9 mouse cellular contexts compared by ENCODE assay signal in genomic region chr10:5790657-5791056, GRCm38 (mm10). TPM values are rescaled to one million over a fixed set of nuclear protein-coding genes. Genes with fewer than 3 reads are reported as not detected.
DNase-seq lines count a peak whose midpoint lies in the region; ATAC-seq and TF ChIP-seq lines count a peak whose summit lies in the region.
"Had no signal": no experiment of that assay in that cellular context is flagged by ENCODE, and none has a peak within 500 bp of the region (broad histone marks: within the 10 kb centered on the region; RNA-seq: fewer than 3 reads in every experiment).

No protein-coding gene starts in this region.

- DNase-seq in cerebellum, adult 18-20 months, result peak; percentile 55 to 64
- DNase-seq in cerebellum, adult 11-12 months, result no peak
- peak; percentile 31 for DNase-seq in neural tube, embryonic 10.5 days (ENCODE audit: extremely low spot score, low spot score)
- DNase-seq in hindbrain, postnatal 0 days (ENCODE audit: low spot score), result peak; percentile 76
- peak; percentile 81 for DNase-seq in lung, embryonic 14.5 days
- DNase-seq in right cerebral cortex, postnatal 25 days, result peak; percentile 47

- H3K36me3 ChIP-seq in neural tube, embryonic 15.5 days, result no peaks in the 10 kb centered on the region
- no peaks in the 10 kb centered on the region for H3K36me3 ChIP-seq in hindbrain, postnatal 0 days (ENCODE audit: insufficient read depth, low read length)
- no peaks in the 10 kb centered on the region for H3K36me3 ChIP-seq in lung, embryonic 14.5 days (ENCODE audit: insufficient read depth)

- WGBS in neural tube, embryonic 15.5 days, result 23% methylated on average over 12 of the region's 12 CpGs
- 19% methylated on average over 12 of the region's 12 CpGs for WGBS in hindbrain, postnatal 0 days
- WGBS in lung, embryonic 14.5 days, result 16% methylated on average over 12 of the region's 12 CpGs

- peak; percentile 80 for TF ChIP-seq CTCF in hindbrain, postnatal 0 days (IDR thresholded peaks at IDR 0.05; ENCODE audit: low read depth)
- peak; percentile 77 for TF ChIP-seq CTCF in lung, embryonic 14.5 days (IDR thresholded peaks at IDR 0.05; ENCODE audit: low read depth)

- no peak overlapping the region for H3K27ac ChIP-seq in neural tube, embryonic 15.5 days (replicated peaks)
- no peak overlapping the region for H3K27ac ChIP-seq in hindbrain, postnatal 0 days
- H3K27ac ChIP-seq in lung, embryonic 14.5 days (ENCODE audit: low read depth), result no peak overlapping the region

- H3K9me3 ChIP-seq in neural tube, embryonic 15.5 days (replicated peaks), result no peaks in the 10 kb centered on the region
- no peaks in the 10 kb centered on the region for H3K9me3 ChIP-seq in hindbrain, postnatal 0 days (ENCODE audit: low read length)
- no peaks in the 10 kb centered on the region for H3K9me3 ChIP-seq in lung, embryonic 14.5 days (ENCODE audit: low read depth, low read length)
- H3K9me3 ChIP-seq: megakaryocyte, embryonic 14.5 days had no signal

- H3K9ac ChIP-seq in neural tube, embryonic 15.5 days (replicated peaks), result no peak overlapping the region
- H3K9ac ChIP-seq in hindbrain, postnatal 0 days (replicated peaks; ENCODE audit: low read length), result no peak overlapping the region
- no peak overlapping the region for H3K9ac ChIP-seq in lung, embryonic 14.5 days

- H3K4me2 ChIP-seq in neural tube, embryonic 15.5 days, result no peak overlapping the region
- H3K4me2 ChIP-seq in hindbrain, postnatal 0 days (ENCODE audit: low read depth, low read length), result no peak overlapping the region
- no peak overlapping the region for H3K4me2 ChIP-seq in lung, embryonic 14.5 days

- H3K4me3 ChIP-seq in neural tube, embryonic 15.5 days (replicated peaks), result no peak overlapping the region
- no peak overlapping the region for H3K4me3 ChIP-seq in hindbrain, postnatal 0 days (ENCODE audit: low read length)
- no peak overlapping the region for H3K4me3 ChIP-seq in lung, embryonic 14.5 days (ENCODE audit: low read depth, low read length)
- H3K4me3 ChIP-seq: megakaryocyte, embryonic 14.5 days had no signal

- H3K4me1 ChIP-seq in neural tube, embryonic 15.5 days, result no peaks in the 10 kb centered on the region
- no peaks in the 10 kb centered on the region for H3K4me1 ChIP-seq in hindbrain, postnatal 0 days (ENCODE audit: insufficient read depth, low read length)
- H3K4me1 ChIP-seq in lung, embryonic 14.5 days (ENCODE audit: insufficient read depth), result no peaks in the 10 kb centered on the region

- ATAC-seq in neural tube, embryonic 15.5 days (ENCODE audit: low FRiP score), result no peak; the same call in 1 of the 2 replicates
- ATAC-seq in common myeloid progenitor, adult 5-6 weeks (replicated peaks; ENCODE audit: low read depth, poor library complexity, severe bottlenecking), result peak; percentile 62; the same call in 1 of the 2 replicates
- ATAC-seq in hindbrain, postnatal 0 days, result peak; percentile 49; the same call in 1 of the 2 replicates
- ATAC-seq in lung, embryonic 14.5 days (ENCODE audit: insufficient read depth), result no peak

- H3K27me3 ChIP-seq in neural tube, embryonic 15.5 days (replicated peaks), result no peaks in the 10 kb centered on the region
- no peaks in the 10 kb centered on the region for H3K27me3 ChIP-seq in hindbrain, postnatal 0 days (ENCODE audit: insufficient read depth, low read length)
- no peaks in the 10 kb centered on the region for H3K27me3 ChIP-seq in lung, embryonic 14.5 days (ENCODE audit: insufficient read depth, low read length)

RNA-seq across cellular contexts. Expression of gene Fbxo5, which starts 14.7 kb away (rescaled TPM):
- polyA plus RNA-seq in neural tube, embryonic 15.5 days (2015; fragmentation: Nextera tagmentation; extraction: Ambion mirVana), result 12.0 and 21.9 TPM in 2 replicates
- total RNA-seq in common myeloid progenitor, adult 5-6 weeks (2017), result 36.2 and 48.4 TPM in 2 replicates
- total RNA-seq in hindbrain, postnatal 0 days (2014; rRNA removed), result 5.3 and 8.0 TPM in 2 replicates
- polyA plus RNA-seq in hindbrain, postnatal 0 days (2015; fragmentation: Nextera tagmentation; extraction: Ambion mirVana), result 10.0 and 12.0 TPM in 2 replicates
- polyA plus RNA-seq in lung, embryonic 14.5 days (2014; fragmentation: Nextera tagmentation; extraction: Ambion mirVana), result 90.7 and 91.0 TPM in 2 replicates

RNA-seq across cellular contexts. Expression of gene Mtrf1l, which starts 33.1 kb away (rescaled TPM):
- 12.1 and 12.3 TPM in 2 replicates for polyA plus RNA-seq in neural tube, embryonic 15.5 days (2015; fragmentation: Nextera tagmentation; extraction: Ambion mirVana)
- total RNA-seq in common myeloid progenitor, adult 5-6 weeks (2017), result 19.3 and 29.5 TPM in 2 replicates
- 7.3 and 12.2 TPM in 2 replicates for total RNA-seq in hindbrain, postnatal 0 days (2014; rRNA removed)
- polyA plus RNA-seq in hindbrain, postnatal 0 days (2015; fragmentation: Nextera tagmentation; extraction: Ambion mirVana), result 8.2 and 8.3 TPM in 2 replicates
- polyA plus RNA-seq in lung, embryonic 14.5 days (2014; fragmentation: Nextera tagmentation; extraction: Ambion mirVana), result 17.8 and 19.0 TPM in 2 replicates

Comparison
In these comparisons a context has a peak if more than half of its experiments do, and no peak if none do; other contexts are left out.
1. ATAC-seq: peak in common myeloid progenitor, adult 5-6 weeks (single experiment) and hindbrain, postnatal 0 days (single experiment); none in neural tube, embryonic 15.5 days (single experiment) and lung, embryonic 14.5 days (single experiment).